Mouse (Mus musculus) olfactory bulb, adult 2 months (tissue): ENCODE measurements at regions not wholly inside any gene's neighbourhood (a gene's known extent, or its start where the extent isn't known, plus 50 kb on each side); places are given as distances from the start of the nearest gene placed in this dataset.

Source experiments
- CTCF ChIP-seq: fragments of 200-500 bp; IDR thresholded peaks from 2 replicates; pipeline ENCODE4 v1.5.1; 2012; ENCODE audit warnings: low read depth, mild to moderate bottlenecking, low read length, moderate library complexity; ENCODE audit not compliant: insufficient read depth
- POLR2A ChIP-seq: fragments of 200-500 bp; IDR thresholded peaks from 2 replicates; pipeline ENCODE4 v1.6.1; 2012; ENCODE audit warnings: mild to moderate bottlenecking, low read depth, low read length, moderate library complexity; ENCODE audit not compliant: insufficient read depth

DNA sequence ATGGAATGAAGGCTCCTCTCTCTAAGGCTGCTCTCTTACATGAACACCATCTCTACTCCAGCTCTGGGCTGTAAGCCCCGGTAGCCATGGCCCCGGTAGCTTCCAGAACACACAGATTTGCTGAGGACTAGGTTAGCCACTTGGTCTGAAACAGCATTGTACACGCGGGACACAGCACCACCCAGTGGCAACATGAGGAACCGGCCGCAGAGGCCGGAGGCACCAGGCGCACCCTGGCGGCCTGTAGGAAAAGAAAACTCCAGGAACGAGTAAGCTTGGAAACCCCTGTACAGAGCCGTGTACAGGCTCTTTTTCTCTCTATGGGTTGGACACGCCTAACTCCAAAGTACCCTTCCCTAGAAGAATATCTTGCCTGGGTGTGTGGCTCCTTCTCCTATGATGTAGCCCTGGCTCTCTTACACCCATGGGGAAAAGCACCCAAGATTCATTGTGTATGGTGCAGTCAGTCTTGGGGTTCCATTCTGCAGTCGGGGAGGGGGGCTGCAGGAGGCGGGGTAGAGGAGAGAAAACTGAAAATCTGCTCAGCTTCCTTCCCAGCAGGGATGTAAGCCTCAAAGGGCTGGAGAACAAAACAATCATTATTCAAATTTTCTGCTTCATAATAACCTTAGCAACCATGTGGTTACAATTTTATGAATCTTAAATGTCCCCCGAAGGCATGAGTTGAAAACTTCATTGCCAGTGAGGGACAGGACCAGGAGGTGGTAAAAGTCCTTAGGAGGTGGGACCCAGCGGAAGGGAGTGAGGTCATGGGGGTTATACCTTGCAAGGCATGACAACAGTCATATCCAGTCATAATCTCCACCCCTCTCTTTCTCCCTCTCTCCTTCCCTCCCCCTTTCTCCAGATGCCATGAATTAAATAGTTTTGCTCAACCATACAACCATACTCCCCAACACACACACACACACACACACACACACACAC, 92.6 kb downstream of the Ier5 start:
- TF ChIP-seq CTCF (peak; percentile 100), POLR2A (no peak)
